Mouse (Mus musculus): Measurements from ENCODE around the gene Trim28.
A peak's percentile ranks its signal among the peaks of the same experiment; 100 is the strongest.

Trim28 gene

DNA sequence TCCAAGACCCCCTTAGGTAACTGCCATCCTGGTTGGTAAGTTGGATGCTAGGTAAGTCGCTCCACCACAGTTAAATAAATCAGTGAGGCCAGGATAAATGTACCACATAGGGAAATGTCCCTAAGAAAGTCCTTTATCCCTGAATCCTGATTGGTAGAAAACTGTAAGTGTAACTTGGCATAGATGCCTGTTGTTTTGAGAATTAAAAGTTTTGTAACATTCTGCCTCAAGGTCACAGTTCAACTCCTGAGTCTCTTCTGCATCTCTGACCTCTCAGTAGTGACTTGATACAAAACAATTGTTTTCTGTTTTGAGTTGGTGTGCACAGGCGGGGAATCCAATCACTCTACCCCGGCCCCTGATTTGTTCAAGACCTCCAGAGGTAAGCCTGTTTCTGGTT, at the start of gene Trim28:
Gene Trim28, plus strand, starts transcription at position 264 of the 400 bp plus-strand sequence.
- no peak for DNase-seq (ENCODE audit: low spot score)

DNA sequence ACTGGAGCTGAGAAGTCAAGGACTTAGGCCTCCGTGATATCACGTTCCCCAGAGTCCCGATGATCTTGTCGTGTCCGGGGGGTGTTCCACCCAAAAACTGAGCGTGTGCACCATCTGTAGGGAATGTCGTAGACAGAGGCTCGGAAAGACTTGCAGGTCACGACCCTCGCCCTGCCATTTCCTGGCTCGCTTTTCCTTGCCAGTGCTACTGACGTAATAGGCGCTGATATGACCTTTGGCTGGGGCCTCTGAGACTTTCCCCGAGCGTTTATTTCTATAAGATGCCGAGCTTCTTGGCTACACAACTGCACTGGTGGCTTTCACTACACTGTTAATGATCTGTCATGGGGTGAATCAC, 49.1 kb upstream of the Trim28 start:
- DNase-seq (ENCODE audit: low spot score), result no peak

DNA sequence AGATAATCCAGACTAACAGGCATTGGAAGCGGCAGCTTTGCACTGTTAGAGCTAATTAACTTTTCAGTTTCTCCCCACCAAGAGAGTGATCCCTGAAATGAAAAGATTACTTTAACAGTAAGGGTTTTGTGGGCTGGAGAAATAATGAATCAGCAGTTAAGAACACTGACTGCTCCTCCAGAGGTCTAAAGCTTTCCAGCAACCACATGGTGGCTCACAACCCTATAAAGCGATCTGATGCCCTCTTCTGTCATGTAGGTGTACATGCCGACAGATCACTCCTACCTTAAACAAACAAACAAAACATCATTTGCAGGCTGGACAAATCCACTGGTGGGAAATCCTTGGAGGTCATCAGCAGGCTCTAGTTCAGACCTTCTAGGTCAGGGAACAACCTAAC, 44.0 kb upstream of the Trim28 start:
- DNase-seq (ENCODE audit: low spot score), result no peak

DNA sequence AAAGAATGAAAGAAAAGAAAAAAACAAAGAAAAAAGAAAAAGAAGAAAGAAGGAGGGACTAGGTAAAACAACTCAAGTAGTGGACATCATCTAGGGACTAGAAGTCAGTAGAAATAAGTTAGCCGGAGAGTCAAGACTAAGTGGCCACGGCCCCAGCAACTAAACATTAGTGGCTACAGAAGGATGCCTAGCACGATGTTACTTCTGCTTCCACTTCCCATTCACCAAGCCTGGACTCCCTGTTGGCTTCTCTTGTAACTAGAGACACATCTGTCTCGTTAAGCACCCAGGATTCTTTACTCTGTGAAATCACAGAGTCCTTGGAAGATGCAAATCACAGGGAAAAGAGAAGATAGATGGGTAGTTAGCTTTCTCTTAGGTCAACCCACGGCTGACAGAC, 41.4 kb upstream of the Trim28 start:
- no peak for DNase-seq (ENCODE audit: low spot score)

DNA sequence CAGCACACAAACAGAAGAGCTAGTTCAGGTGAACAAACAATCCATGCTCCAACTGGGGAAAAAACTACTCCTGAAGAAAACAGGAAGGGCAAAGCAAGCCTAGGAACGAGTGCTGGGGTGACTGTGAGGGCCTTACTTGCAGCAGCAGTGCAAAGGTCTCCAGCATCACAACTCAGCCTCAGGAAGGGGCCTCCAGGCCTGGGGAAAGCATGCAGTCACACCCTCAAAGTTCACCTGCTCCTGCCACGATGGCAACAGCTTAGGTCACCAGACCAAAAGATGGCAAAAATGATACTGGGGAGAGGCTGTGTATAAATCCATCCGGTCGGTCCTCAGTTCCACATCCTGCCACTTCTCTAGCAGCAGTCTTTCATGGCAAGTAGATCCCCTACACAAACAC, 40.0 kb upstream of the Trim28 start:
- DNase-seq (ENCODE audit: low spot score), result no peak

DNA sequence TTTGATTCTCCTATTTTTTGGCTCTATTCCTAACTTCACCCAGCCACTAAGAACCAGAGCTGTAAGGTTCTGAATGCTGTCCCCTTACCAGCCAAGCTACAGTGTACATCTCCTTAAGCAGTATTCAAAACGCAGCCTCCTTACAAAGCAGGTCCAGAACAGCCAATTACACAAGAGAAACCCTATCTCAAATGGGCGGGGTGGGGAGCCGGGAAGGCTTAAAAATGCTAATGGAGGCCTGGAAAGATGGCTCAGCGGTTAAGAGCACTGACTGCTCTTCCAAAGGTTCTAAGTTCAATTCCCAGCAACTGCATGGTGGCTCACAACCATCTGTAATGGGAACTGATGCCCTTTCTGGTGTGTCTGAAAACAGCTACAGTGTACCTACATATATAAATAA, 39.2 kb upstream of the Trim28 start:
- DNase-seq (ENCODE audit: low spot score), result no peak

DNA sequence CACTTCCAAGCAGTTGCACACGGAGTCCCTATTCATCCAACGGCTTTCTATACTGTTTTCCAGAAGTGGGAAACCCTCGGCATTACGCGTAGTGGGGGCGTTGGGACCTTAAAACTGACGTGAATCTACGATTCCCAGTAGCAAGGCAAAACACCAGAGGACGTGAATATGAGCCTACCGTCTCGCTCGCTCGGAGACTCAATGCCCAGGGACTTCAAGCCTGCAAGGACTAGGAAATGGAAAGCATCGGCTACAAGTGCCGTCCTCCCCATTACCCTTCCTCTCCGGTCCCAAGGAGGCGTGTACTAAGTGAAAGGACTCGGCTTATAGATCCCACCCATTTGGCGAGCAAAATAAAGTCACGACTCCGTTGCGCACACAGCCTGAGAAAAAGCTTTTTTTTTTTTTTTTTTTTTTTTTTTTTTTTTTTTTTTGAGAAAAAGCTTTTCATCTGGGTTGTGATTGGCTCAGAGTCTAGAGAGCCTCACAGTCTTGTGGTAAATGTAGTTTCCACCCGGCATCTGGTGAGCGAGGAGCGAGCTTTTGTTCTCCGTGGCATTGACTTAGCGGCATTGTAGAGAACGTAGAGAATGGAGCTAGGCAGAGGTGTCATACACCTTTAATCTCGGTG, 37.3 kb upstream of the Trim28 start:
- peak; percentile 20 for DNase-seq (ENCODE audit: low spot score)

DNA sequence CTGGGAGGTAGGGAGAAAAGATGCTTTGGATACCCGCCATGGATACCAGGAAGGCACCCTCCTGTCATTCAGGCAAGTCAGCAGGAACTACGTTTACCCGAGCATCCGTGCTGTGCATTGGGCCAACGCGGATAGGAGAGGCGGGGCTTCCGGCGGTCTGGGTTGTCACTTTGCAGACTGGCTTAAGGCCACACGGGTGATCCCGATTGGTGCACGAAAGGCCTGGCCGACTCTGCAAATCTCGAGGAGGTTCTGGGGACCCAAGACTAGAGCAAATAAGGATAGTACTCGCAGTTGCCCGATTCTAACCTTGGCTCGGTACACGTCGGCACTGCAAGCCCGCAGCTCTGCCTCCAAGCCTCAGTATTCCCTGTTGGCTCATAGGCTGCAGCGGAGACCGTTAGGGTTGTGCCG, 33.2 kb upstream of the Trim28 start, which contains the start of gene Zfp324:
Gene Zfp324, plus strand, starts transcription at position 161 of the 414 bp plus-strand sequence.
- peak; percentile 78 for DNase-seq (ENCODE audit: low spot score)

DNA sequence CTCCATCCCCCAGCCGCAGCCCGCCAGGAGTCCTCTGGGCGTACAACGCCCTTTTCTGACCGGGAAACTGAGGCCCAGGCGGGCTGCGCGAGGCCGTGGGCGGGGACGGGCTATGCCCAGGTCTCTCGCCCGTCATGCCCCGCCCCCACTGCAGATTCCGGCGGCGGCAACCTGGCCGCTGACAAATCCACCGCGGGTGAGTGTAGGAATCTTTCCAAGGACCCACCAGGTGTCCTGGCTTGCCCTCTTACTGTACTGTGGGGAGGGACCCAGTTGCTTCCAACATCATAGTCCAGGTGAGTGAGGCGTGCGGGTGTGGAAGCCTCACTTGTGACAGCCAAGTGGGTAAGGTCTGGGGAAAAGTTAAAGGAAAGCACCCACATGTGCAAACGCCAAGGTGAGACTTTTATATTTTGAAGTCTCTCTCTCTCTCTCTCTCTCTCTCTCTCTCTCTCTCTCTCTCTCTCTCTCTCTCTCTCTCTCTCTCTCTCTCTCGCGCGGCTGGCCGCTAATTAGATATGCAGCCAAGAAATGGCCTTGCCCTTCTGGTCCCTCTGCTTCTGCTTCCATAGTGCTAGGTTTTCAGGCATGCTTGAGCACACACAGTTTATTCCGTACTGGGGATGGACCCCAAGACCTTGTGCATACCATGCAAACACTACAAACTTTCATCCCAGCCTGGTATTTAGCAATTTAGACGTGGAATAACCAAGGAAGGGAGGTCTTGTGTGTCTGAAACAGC, 32.6 kb upstream of the Trim28 start:
- DNase-seq (ENCODE audit: low spot score), result peak; percentile 25

DNA sequence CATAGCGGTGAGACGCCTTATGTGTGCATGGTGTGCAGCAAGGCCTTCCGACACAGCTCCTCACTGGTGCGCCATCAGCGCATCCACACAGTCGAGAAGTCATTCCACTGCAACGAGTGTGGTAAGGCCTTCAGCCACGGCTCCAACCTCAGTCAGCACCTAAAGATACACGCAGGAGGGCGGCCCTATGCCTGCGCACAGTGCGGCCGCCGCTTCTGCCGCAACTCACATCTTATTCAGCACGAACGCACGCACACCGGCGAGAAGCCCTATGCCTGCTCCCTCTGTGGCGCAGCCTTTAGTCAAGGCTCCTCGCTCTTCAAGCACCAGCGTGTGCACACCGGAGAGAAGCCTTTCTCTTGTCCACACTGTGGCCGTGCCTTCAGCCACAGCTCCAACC, 28.0 kb upstream of the Trim28 start:
- DNase-seq (ENCODE audit: low spot score), result no peak

DNA sequence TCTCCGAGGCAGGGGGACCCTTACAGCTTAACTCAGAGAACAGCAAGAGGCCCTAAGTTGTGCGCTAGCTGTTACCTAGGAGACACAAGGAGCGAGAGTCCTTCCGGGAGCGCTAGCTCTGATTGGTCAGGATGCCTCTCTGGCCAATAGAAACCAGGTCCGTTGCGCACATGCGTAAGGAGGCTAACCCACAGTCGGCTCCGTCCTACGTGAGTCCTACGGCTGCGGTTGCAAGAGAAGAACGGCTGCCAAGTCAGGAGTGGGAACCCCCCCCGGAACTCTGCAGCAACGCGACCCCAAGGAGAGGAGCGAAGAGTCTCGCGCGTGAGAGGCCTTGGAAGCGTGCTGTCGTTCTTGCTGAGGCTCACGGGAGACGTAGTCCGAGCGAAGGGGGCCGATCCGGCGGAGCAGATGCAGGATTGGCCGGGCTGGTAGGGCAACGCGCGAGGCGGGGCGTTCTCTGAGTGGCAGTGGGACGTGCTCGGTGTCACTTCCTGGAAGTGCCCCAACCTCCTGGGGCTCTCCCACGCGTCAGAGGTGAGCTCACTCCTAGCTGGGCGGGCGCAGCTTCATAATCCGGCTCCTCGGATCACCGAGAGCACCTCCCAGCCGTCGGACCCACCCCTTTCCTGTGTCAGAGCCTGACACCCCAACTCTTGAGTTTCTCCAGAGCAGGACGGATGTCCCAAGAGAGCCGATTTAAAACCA, 21.1 kb upstream of the Trim28 start, which contains the start of gene Zfp446:
Gene Zfp446, plus strand, starts transcription at position 167 of the 708 bp plus-strand sequence.
- peak; percentile 95 for DNase-seq (ENCODE audit: low spot score)

DNA sequence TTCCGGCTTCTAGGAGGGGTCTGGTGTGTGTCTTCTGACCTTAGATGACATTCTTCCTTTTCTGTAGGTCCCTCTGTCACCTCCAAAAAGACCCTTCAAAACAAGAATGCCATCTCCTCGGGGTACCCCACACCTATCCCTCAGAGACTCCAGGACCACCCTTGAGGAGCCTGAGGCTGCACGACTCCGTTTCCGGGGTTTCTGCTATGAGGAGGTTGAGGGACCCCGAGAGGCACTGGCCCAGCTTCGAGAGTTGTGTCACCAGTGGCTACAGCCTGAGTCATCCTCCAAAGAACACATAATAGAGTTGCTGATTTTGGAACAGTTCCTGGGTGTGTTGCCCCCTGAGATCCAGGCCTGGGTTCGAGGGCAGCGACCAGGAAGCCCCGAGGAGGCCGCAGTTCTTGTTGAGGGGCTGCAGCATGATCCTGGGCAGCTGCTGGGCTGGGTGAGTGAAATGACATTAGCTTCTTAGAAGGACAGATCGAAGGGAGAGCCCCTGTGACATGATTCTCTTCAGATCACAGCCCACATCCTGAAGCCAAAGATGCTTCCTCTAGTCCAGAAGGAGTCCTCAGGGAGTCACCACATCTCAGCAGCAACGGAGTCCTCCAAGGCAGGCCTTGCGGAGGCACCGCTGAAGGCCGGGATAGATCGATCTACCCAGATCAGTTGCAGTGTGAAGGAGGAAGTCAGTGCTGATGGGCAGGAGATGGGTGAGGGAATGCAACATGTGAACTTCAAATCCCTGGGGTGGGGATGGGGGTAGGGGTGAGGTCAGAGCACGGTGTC, 19.8 kb upstream of the Trim28 start:
- no peak for DNase-seq (ENCODE audit: low spot score)

DNA sequence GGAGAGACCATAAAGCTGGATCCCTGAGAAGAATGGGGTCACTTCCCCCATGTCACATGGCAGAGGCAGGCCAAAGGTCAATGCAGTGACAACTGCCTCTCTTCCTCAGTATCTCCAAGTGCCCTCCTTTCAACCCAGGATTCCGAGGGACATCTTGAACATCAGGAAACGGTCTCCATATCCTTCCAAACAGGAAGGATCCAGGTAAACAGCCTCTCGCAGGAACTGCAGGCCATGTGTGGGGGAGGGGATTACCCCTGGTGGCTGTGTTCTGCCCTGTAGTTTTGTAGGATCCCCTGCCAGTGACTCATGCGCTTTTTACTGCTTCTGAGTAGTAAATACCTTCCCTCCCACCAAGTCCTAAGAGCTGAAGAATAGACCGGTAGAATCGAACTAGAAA, 19.1 kb upstream of the Trim28 start:
- no peak for DNase-seq (ENCODE audit: low spot score)

DNA sequence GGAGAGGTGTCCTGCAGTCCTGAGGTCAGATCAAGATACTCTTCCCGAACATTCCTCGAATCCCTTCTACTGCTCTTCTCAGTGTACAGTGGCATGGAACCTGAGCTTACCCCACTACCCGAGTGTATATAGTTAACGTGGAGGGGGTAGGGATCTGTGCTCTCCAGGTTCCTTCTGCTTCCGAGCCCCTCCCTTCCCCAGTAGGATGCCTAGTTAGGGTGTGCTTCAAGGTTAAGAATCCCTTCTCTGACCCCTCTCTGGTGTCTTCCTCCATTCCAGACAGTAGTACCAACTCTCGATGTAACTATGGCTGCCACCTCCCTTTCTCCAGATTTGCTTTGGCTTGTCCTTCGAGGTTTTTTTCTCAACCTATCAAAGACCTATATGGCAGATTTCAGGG, 18.6 kb upstream of the Trim28 start:
- DNase-seq (ENCODE audit: low spot score), result no peak

DNA sequence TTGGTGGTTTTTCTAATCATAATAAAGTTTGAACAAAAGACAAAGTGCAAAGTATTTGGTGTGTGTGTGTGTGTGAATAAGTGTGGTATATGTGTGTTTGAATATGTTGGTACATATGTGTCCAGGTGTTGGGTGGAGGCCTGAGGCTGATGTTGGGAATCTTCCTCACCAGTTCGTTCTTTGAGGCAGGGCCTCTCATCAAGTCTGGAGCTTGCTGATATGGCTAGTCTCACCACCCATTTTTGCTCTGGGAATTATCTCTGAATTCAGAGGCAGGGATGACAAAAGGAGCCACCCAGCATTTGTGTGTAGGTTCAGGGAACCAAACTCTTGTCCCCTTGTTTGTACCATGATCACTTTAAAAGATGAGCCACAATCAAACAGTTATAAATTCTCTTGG, 13.2 kb upstream of the Trim28 start:
- no peak for DNase-seq (ENCODE audit: low spot score)

DNA sequence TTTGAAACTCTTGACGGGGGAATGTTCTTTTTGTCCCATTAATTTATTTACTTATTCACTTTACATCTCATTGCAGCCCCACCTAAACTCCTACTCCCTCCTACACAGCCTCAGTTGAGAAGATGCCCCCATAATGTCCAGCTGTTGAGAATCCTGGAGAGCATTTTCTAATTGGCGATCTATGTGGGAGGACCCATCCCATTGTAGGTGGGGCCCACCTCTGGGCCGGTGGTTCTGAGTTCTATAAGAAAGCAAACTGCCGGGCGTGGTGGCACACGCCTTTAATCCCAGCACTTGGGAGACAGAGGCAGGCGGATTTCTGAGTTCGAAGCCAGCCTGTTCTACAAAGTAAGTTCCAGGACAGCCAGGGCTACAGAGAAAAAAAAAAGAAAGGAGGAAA, 12.0 kb upstream of the Trim28 start:
- no peak for DNase-seq (ENCODE audit: low spot score)

DNA sequence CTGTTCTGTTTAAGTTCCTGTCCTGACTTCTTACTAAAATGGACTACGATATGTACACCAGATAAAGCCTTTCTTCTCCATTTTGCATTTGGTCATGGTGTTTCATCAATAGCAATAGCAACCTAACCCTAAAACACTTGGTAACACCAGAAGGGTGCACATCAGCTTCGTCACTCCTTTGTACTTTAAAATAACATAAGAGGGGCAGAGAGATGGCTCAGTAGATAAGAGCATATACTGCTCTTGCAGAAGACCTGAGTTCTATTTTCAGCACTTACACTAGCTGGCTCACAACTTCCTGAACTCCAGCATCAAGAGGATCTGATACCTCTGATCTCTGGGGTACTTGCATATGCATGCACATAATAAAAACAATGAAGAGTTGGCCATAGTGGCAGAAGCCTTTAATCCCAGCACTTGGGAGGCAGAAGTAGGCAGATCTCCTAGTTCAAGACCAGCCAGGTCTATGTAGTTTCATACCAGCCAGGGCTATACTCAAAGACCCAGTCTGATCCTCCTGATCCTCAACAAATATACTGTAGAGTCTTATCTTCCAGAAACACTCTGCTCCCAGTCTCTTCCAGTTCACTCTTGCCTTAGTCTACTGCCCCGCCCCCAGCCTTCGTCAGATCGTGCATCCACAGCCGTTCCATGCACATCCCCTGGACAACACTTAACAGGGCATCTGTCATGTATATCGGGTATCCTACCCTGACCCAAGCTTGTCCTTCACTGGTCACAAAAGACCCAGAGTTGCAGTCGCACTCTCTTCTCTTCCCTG, 11.3 kb upstream of the Trim28 start:
- no peak for DNase-seq (ENCODE audit: low spot score)

DNA sequence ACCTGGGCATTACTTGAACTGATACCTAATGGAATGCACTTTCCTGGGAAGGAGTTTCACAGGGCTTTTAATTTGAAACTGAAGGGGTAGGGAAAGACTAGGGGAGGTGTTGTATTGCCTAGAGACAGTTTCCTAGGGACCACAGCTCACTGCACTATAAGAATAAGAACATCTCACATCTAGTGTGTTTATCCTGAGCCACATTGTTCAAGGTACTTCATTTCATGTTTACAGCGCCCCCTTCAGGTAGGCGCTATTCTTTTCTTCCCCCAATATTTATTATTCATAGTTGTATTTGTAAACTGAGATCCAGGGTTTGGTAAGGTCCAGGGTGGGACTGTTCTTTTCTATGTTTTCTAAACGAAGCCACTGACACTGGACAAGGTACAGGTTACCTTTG, 6.7 kb upstream of the Trim28 start:
- no peak for DNase-seq (ENCODE audit: low spot score)

DNA sequence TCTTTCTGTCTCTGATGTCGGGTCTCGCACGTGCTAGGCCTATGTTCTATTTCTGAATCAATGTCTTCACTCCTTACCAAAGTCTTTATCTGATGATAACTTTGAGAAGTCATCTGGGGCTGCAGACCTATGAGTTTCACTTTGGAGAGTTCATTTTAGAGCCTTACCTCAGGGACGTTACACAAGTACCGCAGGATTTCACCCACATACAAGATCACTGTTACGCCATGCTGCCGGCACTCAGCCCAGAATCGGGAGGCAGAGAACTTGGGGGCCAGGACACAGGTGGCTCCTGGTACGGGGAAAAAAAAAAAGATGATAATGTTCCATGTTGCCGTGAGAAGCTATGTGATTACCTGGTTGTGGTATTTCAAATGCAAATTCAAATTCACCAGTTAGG, 5.8 kb upstream of the Trim28 start:
- no peak for DNase-seq (ENCODE audit: low spot score)

DNA sequence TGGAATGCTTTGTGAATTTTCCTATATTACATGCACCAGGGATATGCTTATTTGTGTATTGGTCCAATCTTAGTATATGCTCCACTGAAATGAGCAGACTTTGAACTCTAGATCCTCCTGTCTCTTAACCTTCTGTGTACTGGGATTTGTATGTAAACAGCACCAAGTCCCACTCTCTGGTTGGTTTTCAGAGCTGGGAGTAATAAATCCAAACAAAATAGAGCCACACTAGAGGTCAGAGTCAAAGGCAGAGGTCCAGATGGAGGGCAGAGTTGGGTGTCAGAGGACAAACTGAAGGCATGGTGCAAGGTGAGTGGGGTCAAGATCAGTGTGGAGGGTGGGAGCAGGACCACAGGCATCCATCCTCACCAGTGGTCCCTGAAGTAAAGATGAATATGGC, 3.1 kb upstream of the Trim28 start:
- DNase-seq (ENCODE audit: low spot score), result no peak

DNA sequence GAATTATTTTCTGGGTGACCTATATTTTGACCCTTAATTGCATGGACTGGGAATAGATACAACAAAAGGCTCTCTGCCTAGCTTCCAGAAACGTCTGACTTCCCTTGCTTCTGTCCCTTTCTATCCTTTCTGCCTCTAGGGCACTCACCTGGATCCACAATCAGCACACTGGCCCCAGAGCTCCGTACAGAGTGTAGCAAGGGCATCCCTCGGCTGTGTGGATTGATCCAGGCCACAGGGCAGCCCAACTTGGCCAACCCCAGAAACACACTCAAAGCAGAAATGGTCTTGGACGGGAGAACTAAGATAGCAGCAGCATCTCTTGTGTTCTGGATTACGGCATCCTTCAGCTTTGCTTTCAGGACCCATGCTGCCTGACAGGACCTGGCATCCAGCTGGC, 1.7 kb upstream of the Trim28 start:
- no peak for DNase-seq (ENCODE audit: low spot score)

DNA sequence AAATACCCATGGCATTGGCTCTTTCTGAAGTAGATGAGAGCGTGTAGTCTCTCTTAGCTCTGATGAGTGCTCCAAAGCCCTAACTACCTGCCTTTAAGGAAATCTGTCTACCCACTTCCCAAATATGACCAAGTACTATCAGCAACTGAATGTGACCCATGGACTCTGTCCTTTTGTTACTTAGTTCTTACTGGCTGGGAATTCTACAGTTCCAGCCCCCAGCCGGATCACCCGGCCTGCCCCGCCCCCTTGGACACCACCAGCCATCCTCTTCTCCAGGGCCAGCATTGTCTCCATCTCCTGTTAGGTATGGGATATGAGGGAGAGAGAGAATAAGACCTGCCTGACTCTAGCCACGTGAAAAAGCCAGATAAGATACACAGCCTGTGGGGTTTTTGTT, 861 bp upstream of the Trim28 start, which contains the start of gene Slc27a5:
Gene Slc27a5, minus strand, starts transcription at position 140 of the 400 bp plus-strand sequence.
- no peak for DNase-seq (ENCODE audit: low spot score)
